Mouse (Mus musculus) T-cell, adult 2 months (primary cell): ENCODE measurements around the gene Ren1.
A peak's percentile ranks its signal among the peaks of the same experiment; 100 is the strongest.

ENCODE experiments used
- DNase-seq: peaks from one replicate; pipeline ENCODE4 v3.0.0; 2022; ENCODE audit warnings: low spot score

Gene Ren1

GRCm38 (mm10) chr1:133346531-133346930 is 3.8 kb upstream of the Ren1 start:
- no peak for DNase-seq

GRCm38 (mm10) chr1:133347226-133347625 is 3.1 kb upstream of the Ren1 start:
- DNase-seq, result no peak

- DNase-seq, result no peak
Observed at GRCm38 (mm10) chr1:133347693-133348520, 2.4 kb upstream of the Ren1 start.

GRCm38 (mm10) chr1:133351762-133352161 is 1.5 kb downstream of the Ren1 start:
- DNase-seq, result no peak

- peak; percentile 37 for DNase-seq
Observed at GRCm38 (mm10) chr1:133353371-133353809, 3.1 kb downstream of the Ren1 start.

GRCm38 (mm10) chr1:133355469-133355868 is 5.2 kb downstream of the Ren1 start:
- DNase-seq, result no peak

GRCm38 (mm10) chr1:133355912-133356311 is 5.6 kb downstream of the Ren1 start:
- no peak for DNase-seq

GRCm38 (mm10) chr1:133356330-133356729 is 6.0 kb downstream of the Ren1 start:
- no peak for DNase-seq

GRCm38 (mm10) chr1:133361006-133361405 is 10.7 kb downstream of the Ren1 start:
- DNase-seq, result no peak

GRCm38 (mm10) chr1:133362103-133362502 is 11.8 kb downstream of the Ren1 start:
- DNase-seq, result no peak

GRCm38 (mm10) chr1:133363276-133364021 is 13.1 kb downstream of the Ren1 start, which contains the start of gene Etnk2:
Gene Etnk2 (plus strand): TSS chr1:133363572.
- DNase-seq, result peak; percentile 37

GRCm38 (mm10) chr1:133364022-133364630 is 13.8 kb downstream of the Ren1 start:
- DNase-seq, result no peak

GRCm38 (mm10) chr1:133364890-133365289 is 14.6 kb downstream of the Ren1 start:
- DNase-seq, result no peak

- no peak for DNase-seq
Observed at GRCm38 (mm10) chr1:133366951-133367605, 16.8 kb downstream of the Ren1 start.

- DNase-seq, result no peak
Observed at GRCm38 (mm10) chr1:133367606-133368488, 17.5 kb downstream of the Ren1 start.

GRCm38 (mm10) chr1:133368644-133369043 is 18.3 kb downstream of the Ren1 start:
- no peak for DNase-seq

- no peak for DNase-seq
Observed at GRCm38 (mm10) chr1:133370352-133370751, 20.0 kb downstream of the Ren1 start.

GRCm38 (mm10) chr1:133371431-133371830 is 21.1 kb downstream of the Ren1 start:
- DNase-seq, result no peak

GRCm38 (mm10) chr1:133372113-133372512 is 21.8 kb downstream of the Ren1 start:
- no peak for DNase-seq

GRCm38 (mm10) chr1:133375696-133376346 is 25.5 kb downstream of the Ren1 start:
- no peak for DNase-seq

GRCm38 (mm10) chr1:133377547-133377946 is 27.2 kb downstream of the Ren1 start:
- no peak for DNase-seq
